Mouse (Mus musculus) kidney, embryonic 15.5 days (tissue): Measurements from ENCODE around the gene Mum1l1. TPM values are rescaled to one million over a fixed set of nuclear protein-coding genes. Genes with fewer than 3 reads are reported as not detected.
"Not testable (repeated sequence)": the region's sequence is repeated elsewhere in the genome, so short reads cannot be mapped to it uniquely, and the experiment has no call there.

ENCODE experiments used
- ATAC-seq: fragments of 200-750 bp; cut with Nextera tagmentation; replicated peaks from 2 replicates; pipeline ENCODE4 v1.8.0; 2017; ENCODE audit warnings: moderate TSS enrichment; ENCODE audit not compliant: low FRiP score
- H3K27ac ChIP-seq: fragments of 300-500 bp; sonication (generic); 2 replicates; pipeline ENCODE4 v1.5.1; 2015; ENCODE audit warnings: mild to moderate bottlenecking, inconsistent platforms
- H3K27me3 ChIP-seq: fragments of 300-500 bp; sonication (generic); 2 replicates; pipeline ENCODE4 v1.6.1; 2015; ENCODE audit warnings: inconsistent platforms
- H3K36me3 ChIP-seq: fragments of 300-500 bp; sonication (generic); 2 replicates; pipeline ENCODE4 v1.6.1; 2015; ENCODE audit warnings: inconsistent platforms
- H3K4me1 ChIP-seq: fragments of 300-500 bp; sonication (generic); 2 replicates; pipeline ENCODE4 v1.6.1; 2015; ENCODE audit warnings: inconsistent platforms
- H3K4me2 ChIP-seq: fragments of 300-500 bp; sonication (generic); 2 replicates; pipeline ENCODE4 v1.6.1; 2015; ENCODE audit warnings: moderate library complexity, mild to moderate bottlenecking, inconsistent platforms
- H3K4me3 ChIP-seq: fragments of 300-500 bp; sonication (generic); replicated peaks from 2 replicates; pipeline ENCODE4 v1.5.1; 2015; ENCODE audit warnings: mild to moderate bottlenecking, inconsistent platforms
- H3K9ac ChIP-seq: fragments of 300-500 bp; sonication (generic); 2 replicates; pipeline ENCODE4 v1.6.1; 2015; ENCODE audit warnings: mild to moderate bottlenecking, inconsistent platforms
- H3K9me3 ChIP-seq: fragments of 300-500 bp; sonication (generic); replicated peaks from 2 replicates; pipeline ENCODE4 v1.6.1; 2016; ENCODE audit warnings: inconsistent platforms
- WGBS: fragments of 180-500 bp; shearing (Covaris S2); methylation state at CpG from one replicate; pipeline ENCODE4 v1.1.7; 2015; ENCODE audit warnings: mixed read lengths; 5-methylcytosine and 5-hydroxymethylcytosine counted together
- polyA plus RNA-seq: library from polyadenylated mRNA; unstranded; fragments of >200 nt; fragmentation: Nextera tagmentation; extraction: Ambion mirVana; gene quantifications from 2 replicates; pipeline ENCODE4 v1.2.1, GENCODE M21; 2015

Gene Mum1l1
- 14.0 and 15.3 TPM in 2 replicates for polyA plus RNA-seq

DNA sequence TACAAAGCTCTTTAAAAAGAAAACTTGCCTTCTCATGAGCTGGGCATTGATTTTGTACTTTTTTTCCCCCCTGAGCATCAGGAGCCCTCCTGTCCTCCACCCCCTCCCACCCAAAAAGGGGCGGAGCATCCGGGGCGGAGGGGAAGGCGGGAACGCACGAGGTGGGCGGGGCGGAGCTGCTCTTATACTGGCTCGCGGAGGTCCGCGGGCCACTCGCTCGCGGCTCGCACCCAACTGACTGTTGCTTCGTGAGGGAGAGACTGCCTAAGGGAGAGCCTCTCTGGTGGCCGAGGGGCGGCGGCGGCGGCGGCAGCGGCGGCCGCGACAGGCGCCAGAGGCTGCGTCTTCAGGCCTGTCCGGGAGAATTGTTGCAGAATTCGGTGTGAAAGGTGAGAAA is at the start of gene Mum1l1:
Gene Mum1l1 (plus strand): TSS at position 214 of the 397 bp plus-strand sequence.
- ATAC-seq: peak; percentile 96
- no peaks in the 10 kb centered on the region for H3K9me3 ChIP-seq
- peaks cover 1% of the 10 kb centered on the region for H3K27me3 ChIP-seq
- whole genome bisulfite sequencing: 29% methylated on average over 28 of the region's 31 CpGs
- H3K4me1 ChIP-seq: no peaks in the 10 kb centered on the region
- no peaks in the 10 kb centered on the region for H3K36me3 ChIP-seq
- peak within 1 kb of the TSS; percentile 66 for H3K4me2 ChIP-seq
- no peak within 1 kb of the TSS for H3K27ac ChIP-seq
- H3K4me3 ChIP-seq: peak within 1 kb of the TSS; percentile 50
- H3K9ac ChIP-seq: peak within 1 kb of the TSS; percentile 48; the same call in 1 of the 2 replicates

DNA sequence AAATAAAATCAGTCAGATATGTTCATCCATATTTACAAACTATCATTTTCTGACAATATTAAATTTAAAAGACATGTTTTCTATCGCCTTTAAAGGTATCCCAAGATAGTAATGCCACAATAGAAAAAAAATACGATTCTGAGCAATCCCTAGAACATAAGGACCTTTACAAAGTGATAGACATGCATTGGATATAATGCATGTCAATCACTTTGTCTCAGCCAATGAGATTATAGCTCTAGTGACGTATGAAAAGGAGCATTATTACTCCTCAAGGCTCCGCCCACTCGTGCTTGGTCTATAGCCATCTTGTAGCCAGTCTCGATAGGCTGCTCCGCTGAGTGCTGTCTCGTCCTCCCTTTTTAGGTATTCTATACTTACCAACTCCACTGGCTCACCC is 30.9 kb upstream of the Mum1l1 start, which contains the start of gene 4933428M09Rik:
Gene 4933428M09Rik (plus strand): TSS at position 301 of the 400 bp plus-strand sequence.
- H3K27me3 ChIP-seq: 0 out of 2 replicates have a peak, but pooled peaks cover 2% of the 10 kb centered on the region

DNA sequence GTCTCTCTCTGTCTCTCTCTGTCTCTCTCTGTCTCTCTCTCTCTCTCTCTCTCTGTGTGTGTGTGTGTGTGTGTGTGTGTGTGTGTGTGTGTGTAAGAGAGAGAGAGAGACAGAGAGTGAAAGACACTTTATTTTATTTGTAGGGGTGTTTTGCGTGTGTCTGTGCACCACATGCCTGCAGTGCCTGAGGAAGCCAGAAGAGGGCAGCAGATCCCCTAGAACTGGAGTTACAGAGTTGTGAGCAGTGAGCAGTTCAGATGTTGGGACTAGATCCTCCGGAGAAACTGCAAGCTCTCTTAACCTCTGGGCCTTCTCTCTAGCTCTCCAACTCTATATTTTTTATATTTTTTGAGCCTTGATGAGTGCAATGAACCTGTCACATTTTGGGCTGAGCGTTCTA is 18.3 kb upstream of the Mum1l1 start:
- H3K9me3 ChIP-seq, H3K9ac ChIP-seq, H3K27ac ChIP-seq, H3K27me3 ChIP-seq, H3K4me3 ChIP-seq, H3K4me1 ChIP-seq, H3K36me3 ChIP-seq, ATAC-seq, H3K4me2 ChIP-seq: not testable (repeated sequence)
- WGBS: 93% methylated on average over 3 of the region's 3 CpGs

More for the DNA sequence above, 30.9 kb upstream of the Mum1l1 start, which contains the start of gene 4933428M09Rik:
- H3K36me3 ChIP-seq: no peaks in the 10 kb centered on the region
- no peak within 1 kb of the TSS for H3K27ac ChIP-seq
- H3K4me1 ChIP-seq: no peaks in the 10 kb centered on the region
- no peak for ATAC-seq
- H3K9me3 ChIP-seq: no peaks in the 10 kb centered on the region
- 87% methylated on average over 8 of the region's 8 CpGs for WGBS
- no peak within 1 kb of the TSS for H3K4me2 ChIP-seq
- H3K9ac ChIP-seq: no peak within 1 kb of the TSS
- no peak within 1 kb of the TSS for H3K4me3 ChIP-seq

DNA sequence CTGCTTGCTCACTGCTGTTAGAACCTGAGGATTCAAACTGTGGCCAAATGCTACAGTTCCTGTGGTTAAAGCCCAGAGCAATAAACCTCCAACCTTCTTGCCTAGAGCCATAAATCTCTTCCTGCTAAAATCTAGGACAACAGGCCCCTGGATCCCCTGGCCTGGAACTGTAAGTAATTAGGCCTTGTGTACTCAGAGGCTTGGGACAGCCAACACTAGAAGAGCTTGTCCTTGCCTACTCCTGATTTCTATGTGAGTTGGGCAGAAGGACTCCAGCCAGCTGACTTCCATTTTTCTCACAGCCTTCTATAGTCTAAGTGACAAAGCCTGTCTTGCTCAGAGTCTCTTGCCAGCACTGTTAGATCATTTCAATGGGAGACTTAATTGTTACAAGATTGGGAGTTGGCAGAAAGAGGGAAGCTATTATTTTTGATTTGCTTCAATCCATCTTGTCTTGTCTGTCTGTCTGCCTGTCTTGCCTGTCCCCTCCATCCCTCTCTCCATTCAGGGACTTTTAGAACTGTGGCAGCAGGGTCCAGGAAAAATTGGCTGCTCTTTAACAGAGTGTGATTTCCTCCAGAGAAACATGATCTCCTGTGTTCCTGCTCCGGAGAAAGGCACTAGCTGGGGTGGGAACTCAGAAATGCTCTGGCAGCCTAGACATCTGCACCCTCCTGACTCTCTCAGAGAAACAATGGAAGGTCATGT is 15.1 kb upstream of the Mum1l1 start:
- WGBS: 32% methylated on average over 1 of the region's 1 CpGs

DNA sequence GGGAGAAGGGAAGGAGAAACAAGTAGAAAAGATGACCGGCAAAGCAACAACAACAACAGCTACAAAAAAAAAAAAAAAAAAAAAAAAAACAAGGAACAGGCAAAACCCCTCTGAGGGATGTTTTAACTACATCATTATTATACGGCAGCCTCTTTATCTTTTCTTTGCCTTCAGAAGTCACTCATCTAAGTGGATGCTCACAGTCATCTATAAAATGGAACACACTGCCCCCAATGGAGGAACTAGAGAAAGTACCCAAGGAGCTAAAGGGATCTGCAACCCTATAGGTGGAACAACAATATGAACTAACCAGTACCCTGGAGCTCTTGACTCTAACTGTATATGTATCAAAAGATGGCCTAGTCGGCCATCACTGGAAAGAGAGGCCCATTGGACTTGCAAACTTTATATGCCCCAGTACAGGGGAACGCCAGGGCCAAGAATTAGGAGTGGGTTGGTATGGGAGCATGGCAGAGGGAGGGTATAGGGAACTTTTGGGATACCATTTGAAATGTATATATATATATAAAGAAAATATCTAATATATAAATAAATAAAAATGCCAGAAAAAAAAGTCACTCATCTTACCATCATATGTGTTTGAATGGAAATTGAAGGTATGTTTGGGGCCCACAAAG is 532 bp upstream of the Mum1l1 start:
- H3K9ac ChIP-seq, H3K9me3 ChIP-seq, H3K27me3 ChIP-seq, H3K4me3 ChIP-seq, H3K36me3 ChIP-seq, H3K4me1 ChIP-seq, H3K27ac ChIP-seq: not testable (repeated sequence)
- peak; percentile 47; the same call in 1 of the 2 replicates for ATAC-seq
- H3K4me2 ChIP-seq: peak overlapping the region; percentile 66
- WGBS: 74% methylated on average over 4 of the region's 4 CpGs

More for the DNA sequence above, 15.1 kb upstream of the Mum1l1 start:
- no peaks in the 10 kb centered on the region for H3K36me3 ChIP-seq
- no peak overlapping the region for H3K27ac ChIP-seq
- no peaks in the 10 kb centered on the region for H3K9me3 ChIP-seq
- H3K4me2 ChIP-seq: no peak overlapping the region
- no peak overlapping the region for H3K9ac ChIP-seq
- peak; percentile 58 for ATAC-seq
- H3K4me1 ChIP-seq: no peaks in the 10 kb centered on the region
- no peak overlapping the region for H3K4me3 ChIP-seq
- H3K27me3 ChIP-seq: peaks cover 8% of the 10 kb centered on the region; the same call in 1 of the 2 replicates

DNA sequence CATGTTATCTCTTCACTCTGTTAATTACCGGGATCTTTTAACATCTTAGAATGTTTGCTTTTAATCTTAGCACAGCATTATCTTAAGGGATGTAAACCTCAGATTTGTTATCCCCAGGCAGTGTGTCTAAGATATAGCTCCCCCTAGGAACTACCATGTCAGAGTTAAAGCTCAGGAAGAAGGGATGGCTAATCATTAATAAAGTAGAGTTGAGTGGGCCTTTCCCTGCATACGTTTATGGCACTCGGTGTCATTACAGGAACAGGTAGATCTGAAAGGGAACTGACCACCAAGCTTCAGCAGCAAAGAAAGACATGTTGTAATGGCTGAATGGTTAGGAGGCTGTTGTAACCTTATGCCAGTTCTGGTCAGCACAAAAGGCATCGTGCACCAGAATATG is 4.9 kb downstream of the Mum1l1 start:
- Histone ChIP-seq H3K4me2 (no peak overlapping the region), H3K9me3 (no peaks in the 10 kb centered on the region), H3K27ac (no peak overlapping the region), H3K9ac (no peak overlapping the region), H3K36me3 (no peaks in the 10 kb centered on the region), H3K4me3 (no peak overlapping the region), H3K4me1 (no peaks in the 10 kb centered on the region), H3K27me3 (peaks cover 7% of the 10 kb centered on the region)
- ATAC-seq: no peak
- WGBS: 68% methylated on average over 4 of the region's 4 CpGs

DNA sequence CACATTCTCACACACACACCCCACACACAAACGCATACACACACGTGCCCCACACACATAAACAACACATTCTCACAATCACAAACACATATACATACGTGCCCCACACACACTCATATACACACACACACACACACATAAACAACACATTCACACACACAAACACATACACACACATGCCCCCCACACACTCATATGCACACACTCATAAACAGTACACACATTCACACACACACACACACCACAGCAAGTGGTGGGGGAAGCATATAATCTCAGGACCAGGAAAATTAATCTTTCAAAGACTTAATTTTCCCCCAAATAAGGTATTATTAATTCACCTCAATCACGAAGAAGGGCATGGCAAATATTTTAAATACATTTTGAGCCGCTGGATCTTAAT is 6.6 kb downstream of the Mum1l1 start:
- WGBS: 74% methylated on average over 5 of the region's 5 CpGs

DNA sequence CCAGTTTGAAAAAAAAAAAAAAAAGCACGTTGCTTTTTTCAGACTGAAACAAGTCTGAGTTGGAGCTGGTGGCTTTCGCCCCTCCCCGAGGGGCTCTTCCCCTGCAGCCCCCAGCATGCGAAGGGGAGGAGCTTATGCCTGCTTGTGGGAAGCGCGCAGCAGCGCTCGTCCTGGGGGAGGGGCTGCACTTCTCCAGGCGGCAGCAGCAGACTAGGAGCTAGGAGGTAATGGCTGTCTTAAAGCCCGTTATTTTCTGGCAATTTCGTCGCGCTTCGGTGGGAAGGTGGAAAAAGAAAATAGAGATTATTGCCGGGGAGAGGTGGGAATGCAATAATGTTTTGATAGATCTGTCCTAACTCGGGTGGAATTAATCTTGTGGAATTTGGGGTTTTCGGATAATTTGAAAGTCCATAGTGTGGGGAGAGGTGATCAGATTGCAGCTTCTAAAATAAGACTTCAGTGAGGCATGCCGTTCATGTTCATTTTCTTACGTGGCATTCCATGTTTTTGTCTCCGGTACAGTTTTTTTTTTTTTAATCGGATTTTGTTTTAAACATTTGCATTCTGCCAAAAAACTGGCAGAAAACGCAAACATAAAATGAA is 7.2 kb downstream of the Mum1l1 start:
- peak overlapping the region; percentile 55 for H3K4me2 ChIP-seq
- peak; percentile 93 for ATAC-seq
- no peaks in the 10 kb centered on the region for H3K9me3 ChIP-seq
- WGBS: 24% methylated on average over 22 of the region's 22 CpGs
- H3K27ac ChIP-seq: no peak overlapping the region
- peaks cover 7% of the 10 kb centered on the region for H3K27me3 ChIP-seq
- no peak overlapping the region for H3K9ac ChIP-seq
- H3K4me3 ChIP-seq: peak overlapping the region; percentile 44
- H3K36me3 ChIP-seq: no peaks in the 10 kb centered on the region
- no peaks in the 10 kb centered on the region for H3K4me1 ChIP-seq

More for the DNA sequence above, 6.6 kb downstream of the Mum1l1 start:
- Histone ChIP-seq H3K9ac (no peak overlapping the region), H3K36me3 (no peaks in the 10 kb centered on the region), H3K27me3 (peaks cover 7% of the 10 kb centered on the region), H3K4me2 (peak overlapping the region; percentile 55), H3K9me3 (no peaks in the 10 kb centered on the region), H3K27ac (no peak overlapping the region), H3K4me3 (peak overlapping the region; percentile 44; the same call in 1 of the 2 replicates), H3K4me1 (no peaks in the 10 kb centered on the region)
- no peak for ATAC-seq

DNA sequence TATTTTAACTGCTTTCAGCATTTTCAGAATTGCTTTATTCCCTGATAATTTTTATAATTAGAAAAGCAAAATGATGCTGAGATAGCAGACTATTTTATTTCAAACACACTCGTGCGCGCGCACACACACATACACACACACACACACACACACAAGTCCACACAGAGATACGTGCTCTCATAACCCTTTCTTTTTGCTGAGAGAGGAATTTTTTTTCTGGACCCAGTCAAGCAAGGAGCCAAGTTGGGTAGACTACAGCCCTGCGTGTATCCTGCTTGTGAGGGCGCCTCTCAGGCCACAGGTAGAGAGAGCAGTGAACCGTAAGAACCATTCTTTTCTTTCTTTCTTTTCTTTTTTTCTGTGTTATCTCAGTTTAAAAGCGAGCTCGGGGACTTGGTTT is 7.9 kb downstream of the Mum1l1 start:
- no peak overlapping the region for H3K27ac ChIP-seq
- peak; percentile 50; the same call in 1 of the 2 replicates for ATAC-seq
- no peaks in the 10 kb centered on the region for H3K36me3 ChIP-seq
- peaks cover 7% of the 10 kb centered on the region for H3K27me3 ChIP-seq
- H3K9me3 ChIP-seq: no peaks in the 10 kb centered on the region
- no peaks in the 10 kb centered on the region for H3K4me1 ChIP-seq
- H3K4me3 ChIP-seq: peak overlapping the region; percentile 44
- peak overlapping the region; percentile 55 for H3K4me2 ChIP-seq
- WGBS: 50% methylated on average over 10 of the region's 10 CpGs
- H3K9ac ChIP-seq: no peak overlapping the region

DNA sequence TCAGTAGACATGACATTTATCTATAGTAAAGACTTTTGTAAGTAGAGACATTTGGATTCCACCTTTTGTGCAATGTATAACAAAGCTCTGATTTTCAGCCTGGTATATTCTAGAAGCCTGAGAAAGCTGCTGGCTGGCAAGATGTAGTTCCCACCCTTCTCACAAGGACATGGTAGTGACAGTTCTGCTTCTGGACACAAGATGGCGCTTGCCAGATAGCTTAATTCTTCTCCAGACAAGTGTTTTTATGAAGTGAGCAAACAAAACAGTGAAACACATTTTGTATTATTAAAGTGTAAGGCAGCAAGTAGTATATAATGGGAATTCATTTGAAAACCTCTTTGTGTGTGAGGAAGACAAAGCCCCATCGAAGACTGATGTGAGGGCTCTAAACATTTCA is 9.2 kb downstream of the Mum1l1 start:
- no peaks in the 10 kb centered on the region for H3K4me1 ChIP-seq
- H3K4me2 ChIP-seq: no peak overlapping the region
- H3K9ac ChIP-seq: no peak overlapping the region
- WGBS: 31% methylated on average over 2 of the region's 2 CpGs
- H3K36me3 ChIP-seq: no peaks in the 10 kb centered on the region
- H3K9me3 ChIP-seq: no peaks in the 10 kb centered on the region
- peaks cover 7% of the 10 kb centered on the region for H3K27me3 ChIP-seq
- no peak for ATAC-seq
- no peak overlapping the region for H3K4me3 ChIP-seq
- no peak overlapping the region for H3K27ac ChIP-seq

DNA sequence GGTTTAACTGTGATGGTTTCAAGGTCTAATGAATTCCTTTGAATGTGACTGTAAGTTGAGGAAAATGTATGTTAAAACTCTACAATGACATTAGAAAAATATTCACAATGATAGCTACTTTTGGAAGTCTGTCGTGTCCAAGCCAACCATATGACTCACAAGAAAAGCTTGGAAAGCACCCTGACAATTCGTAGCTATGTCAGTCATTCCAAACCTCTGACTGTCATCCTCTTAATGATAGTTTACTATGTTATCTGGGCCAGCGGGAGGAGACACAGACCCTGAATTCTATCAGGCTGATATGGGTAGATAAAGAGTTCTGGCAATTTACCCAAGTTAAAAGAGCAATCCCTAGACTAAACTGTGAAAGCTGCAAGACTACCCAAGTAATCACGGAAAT is 11.0 kb downstream of the Mum1l1 start:
- no peaks in the 10 kb centered on the region for H3K9me3 ChIP-seq
- H3K9ac ChIP-seq: no peak overlapping the region
- no peak overlapping the region for H3K4me3 ChIP-seq
- no peaks in the 10 kb centered on the region for H3K36me3 ChIP-seq
- WGBS: 77% methylated on average over 4 of the region's 4 CpGs
- H3K4me2 ChIP-seq: no peak overlapping the region
- no peaks in the 10 kb centered on the region for H3K4me1 ChIP-seq
- H3K27ac ChIP-seq: no peak overlapping the region
- H3K27me3 ChIP-seq: no peaks in the 10 kb centered on the region
- no peak for ATAC-seq

DNA sequence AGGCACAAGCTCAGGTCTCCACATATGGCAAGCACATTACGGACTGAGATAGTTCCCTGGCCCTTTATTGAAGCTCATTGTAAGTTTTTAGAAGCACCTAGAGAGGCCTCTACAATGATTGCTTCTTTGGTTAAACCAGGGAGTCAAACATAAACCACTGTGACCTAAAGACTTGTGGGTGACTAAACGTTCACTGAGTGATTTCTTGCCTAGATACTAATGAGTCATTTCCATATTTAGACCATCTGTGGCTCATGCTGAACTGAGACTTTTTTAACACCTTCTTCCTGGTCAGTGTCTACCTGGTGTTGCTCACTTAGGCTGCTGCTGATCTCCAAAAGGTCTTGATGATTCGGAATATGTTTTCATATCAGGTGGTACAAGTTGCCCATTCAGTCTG is 12.1 kb downstream of the Mum1l1 start:
- Histone ChIP-seq H3K27ac (no peak overlapping the region), H3K4me3 (no peak overlapping the region), H3K4me1 (no peaks in the 10 kb centered on the region), H3K9ac (no peak overlapping the region), H3K4me2 (no peak overlapping the region), H3K27me3 (no peaks in the 10 kb centered on the region), H3K36me3 (no peaks in the 10 kb centered on the region), H3K9me3 (no peaks in the 10 kb centered on the region)
- WGBS: 72% methylated on average over 3 of the region's 3 CpGs
- ATAC-seq: no peak
